Mouse (Mus musculus) lung, embryonic 14.5 days (tissue): ENCODE data around the gene Fbxo48. TPM values are rescaled to one million over a fixed set of nuclear protein-coding genes. Genes with fewer than 3 reads are reported as not detected.

ENCODE experiments used
- ATAC-seq: fragments of 200-750 bp; cut with Nextera tagmentation; 2 replicates; pipeline ENCODE4 v1.8.0; 2017; ENCODE audit warnings: mild to moderate bottlenecking, moderate TSS enrichment, moderate library complexity; ENCODE audit not compliant: insufficient read depth
- DNase-seq: peaks from one replicate; pipeline ENCODE4 v3.0.0-alpha.2; 2015
- H3K27ac ChIP-seq: fragments of 300-500 bp; sonication (generic); 2 replicates; pipeline ENCODE4 v1.5.1; 2014; ENCODE audit warnings: low read depth, mild to moderate bottlenecking, moderate library complexity
- H3K27me3 ChIP-seq: fragments of 300-500 bp; sonication (generic); 2 replicates; pipeline ENCODE4 v1.6.1; 2014; ENCODE audit warnings: low read length, control low read depth; ENCODE audit not compliant: insufficient read depth
- H3K36me3 ChIP-seq: fragments of 300-500 bp; sonication (generic); 2 replicates; pipeline ENCODE4 v1.6.1; 2014; ENCODE audit warnings: control low read depth; ENCODE audit not compliant: insufficient read depth
- H3K4me1 ChIP-seq: fragments of 300-500 bp; sonication (generic); 2 replicates; pipeline ENCODE4 v1.6.1; 2014; ENCODE audit warnings: antibody characterized with exemption, control low read depth; ENCODE audit not compliant: insufficient read depth
- H3K4me2 ChIP-seq: fragments of 300-500 bp; sonication (generic); 2 replicates; pipeline ENCODE4 v1.6.1; 2014; ENCODE audit warnings: mild to moderate bottlenecking
- H3K4me3 ChIP-seq: fragments of 300-500 bp; sonication (generic); 2 replicates; pipeline ENCODE4 v1.5.1; 2014; ENCODE audit warnings: low read depth, low read length
- H3K9ac ChIP-seq: fragments of 300-500 bp; sonication (generic); 2 replicates; pipeline ENCODE4 v1.6.1; 2014
- H3K9me3 ChIP-seq: fragments of 300-500 bp; sonication (generic); 2 replicates; pipeline ENCODE4 v1.6.1; 2016; ENCODE audit warnings: low read depth, low read length, control low read depth
- CTCF ChIP-seq: IDR thresholded peaks from 2 replicates; pipeline ENCODE4 v1.5.1; 2016; ENCODE audit warnings: antibody characterized with exemption, low read depth
- WGBS: fragments of 180-500 bp; shearing (Covaris S2); extraction: QIAGEN DNeasy Blood & Tissue Kit; methylation state at CpG from one replicate; pipeline ENCODE4 v1.1.7; 2014; 5-methylcytosine and 5-hydroxymethylcytosine counted together
- polyA plus RNA-seq: library from polyadenylated mRNA; unstranded; fragments of >200 nt; fragmentation: Nextera tagmentation; extraction: Ambion mirVana; gene quantifications from 2 replicates; pipeline ENCODE4 v1.2.1, GENCODE M21; 2014

Fbxo48 gene
- polyA plus RNA-seq, 1 experiment from 2014 or later, result 2.8 TPM

GRCm38 (mm10) chr11:17002739-17003373, 51.7 kb downstream of the Fbxo48 start:
- Histone ChIP-seq H3K36me3 (no peaks in the 10 kb centered on the region), H3K9ac (no peak overlapping the region), H3K27ac (no peak overlapping the region), H3K9me3 (no peaks in the 10 kb centered on the region), H3K4me3 (no peak overlapping the region), H3K4me2 (no peak overlapping the region), H3K4me1 (no peaks in the 10 kb centered on the region), H3K27me3 (no peaks in the 10 kb centered on the region)
- ATAC-seq, result no peak
- WGBS, result 77% methylated on average over 7 of the region's 7 CpGs
- no peak for DNase-seq
- TF ChIP-seq CTCF, result no peak

- no peaks in the 10 kb centered on the region for H3K4me1 ChIP-seq
- no peak overlapping the region for H3K9ac ChIP-seq
- H3K4me3 ChIP-seq, result no peak overlapping the region
- H3K27me3 ChIP-seq, result no peaks in the 10 kb centered on the region
- H3K36me3 ChIP-seq, result no peaks in the 10 kb centered on the region
- DNase-seq (no peak), ATAC-seq (no peak)
- H3K27ac ChIP-seq, result no peak overlapping the region
- no peak for TF ChIP-seq CTCF
- 67% methylated on average over 3 of the region's 3 CpGs for WGBS
- H3K9me3 ChIP-seq, result no peaks in the 10 kb centered on the region
- no peak overlapping the region for H3K4me2 ChIP-seq
Measured at GRCm38 (mm10) chr11:17003757-17004156, 52.6 kb downstream of the Fbxo48 start.

Other genes with a start within 250 kb of the Fbxo48 start
- gene Egfr, start 199.2 kb upstream of the Fbxo48 start, polyA plus RNA-seq, result 9.2 and 11.5 TPM in 2 replicates
- 36.5 and 40.0 TPM in 2 replicates for gene Cnrip1, start 100.2 kb downstream of the Fbxo48 start, polyA plus RNA-seq
- 5.3 and 6.1 TPM in 2 replicates for gene Plek, start 101.0 kb downstream of the Fbxo48 start, polyA plus RNA-seq
- gene Ppp3r1, start 207.9 kb downstream of the Fbxo48 start, polyA plus RNA-seq, result 85.7 and 90.0 TPM in 2 replicates
- gene Wdr92, start 230.7 kb downstream of the Fbxo48 start, polyA plus RNA-seq, result 23.4 and 24.8 TPM in 2 replicates